Mouse (Mus musculus) heart, embryonic 16.5 days (tissue): ENCODE results near the gene Tepsin. TPM values are rescaled to one million over a fixed set of nuclear protein-coding genes. Genes with fewer than 3 reads are reported as not detected.

Experiments used
- ATAC-seq: fragments of 200-750 bp; cut with Nextera tagmentation; replicated peaks from 2 replicates; pipeline ENCODE4 v1.8.0; 2017; ENCODE audit warnings: moderate number of reproducible peaks; ENCODE audit not compliant: insufficient read depth, low FRiP score; ENCODE audit errors: extremely low read depth
- H3K27ac ChIP-seq: fragments of 300-500 bp; sonication (generic); 2 replicates; pipeline ENCODE4 v1.5.1; 2014; ENCODE audit warnings: mild to moderate bottlenecking, low read length, control low read depth, moderate library complexity
- H3K27me3 ChIP-seq: fragments of 300-500 bp; sonication (generic); 2 replicates; pipeline ENCODE4 v1.6.1; 2014; ENCODE audit warnings: low read length, mixed read lengths; ENCODE audit not compliant: control insufficient read depth, insufficient read depth
- H3K36me3 ChIP-seq: fragments of 300-500 bp; sonication (generic); 2 replicates; pipeline ENCODE4 v1.6.1; 2014; ENCODE audit not compliant: control insufficient read depth, insufficient read depth
- H3K4me1 ChIP-seq: fragments of 300-500 bp; sonication (generic); 2 replicates; pipeline ENCODE4 v1.6.1; 2014; ENCODE audit warnings: low read length, mixed read lengths; ENCODE audit not compliant: control insufficient read depth, insufficient read depth
- H3K4me2 ChIP-seq: fragments of 300-500 bp; sonication (generic); 2 replicates; pipeline ENCODE4 v1.6.1; 2014; ENCODE audit warnings: low read depth, mild to moderate bottlenecking, control low read depth, low read length
- H3K4me3 ChIP-seq: fragments of 300-500 bp; sonication (generic); 2 replicates; pipeline ENCODE4 v1.5.1; 2014; ENCODE audit warnings: mild to moderate bottlenecking, control low read depth, low read length
- H3K9ac ChIP-seq: fragments of 300-500 bp; sonication (generic); 2 replicates; pipeline ENCODE4 v1.6.1; 2014; ENCODE audit warnings: low read length, control low read depth
- H3K9me3 ChIP-seq: fragments of 300-500 bp; sonication (generic); replicated peaks from 2 replicates; pipeline ENCODE4 v1.6.1; 2016; ENCODE audit warnings: low read length; ENCODE audit not compliant: control insufficient read depth
- WGBS: fragments of 180-500 bp; shearing (Covaris S2); extraction: QIAGEN DNeasy Blood & Tissue Kit; methylation state at CpG from one replicate; pipeline ENCODE4 v1.1.7; 2014; 5-methylcytosine and 5-hydroxymethylcytosine counted together
- polyA plus RNA-seq: library from polyadenylated mRNA; unstranded; fragments of >200 nt; fragmentation: Nextera tagmentation; extraction: Ambion mirVana; gene quantifications from 2 replicates; pipeline ENCODE4 v1.2.1, GENCODE M21; 2015

Gene Tepsin
- polyA plus RNA-seq, 1 experiment from 2014 or later, result 16.9 TPM

DNA sequence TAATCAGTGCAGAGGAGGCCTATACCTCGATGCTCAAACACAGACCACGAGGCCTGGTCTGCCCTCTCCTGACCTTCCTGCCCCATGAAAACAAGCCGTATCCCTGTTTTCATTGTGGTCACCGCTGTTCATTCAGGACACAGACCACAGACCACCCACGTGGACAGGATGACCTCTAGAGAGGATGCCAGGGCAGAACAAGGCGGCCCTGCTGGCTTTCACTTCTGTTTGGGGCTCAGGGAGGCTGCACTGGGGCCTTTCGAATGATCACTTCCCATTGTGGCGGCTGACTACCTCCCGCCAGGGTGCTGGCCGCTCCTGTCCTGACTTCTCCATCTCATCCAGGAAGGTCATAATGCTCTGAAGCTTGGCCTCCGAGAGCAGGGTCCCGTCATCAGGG, 27.5 kb downstream of the Tepsin start:
- WGBS, result 73% methylated on average over 12 of the region's 12 CpGs
- Histone ChIP-seq H3K9ac (no peak overlapping the region), H3K4me1 (no peaks in the 10 kb centered on the region), H3K27ac (no peak overlapping the region), H3K4me2 (no peak overlapping the region), H3K27me3 (no peaks in the 10 kb centered on the region), H3K4me3 (no peak overlapping the region), H3K9me3 (no peaks in the 10 kb centered on the region), H3K36me3 (peaks cover 19% of the 10 kb centered on the region)
- ATAC-seq, result no peak

DNA sequence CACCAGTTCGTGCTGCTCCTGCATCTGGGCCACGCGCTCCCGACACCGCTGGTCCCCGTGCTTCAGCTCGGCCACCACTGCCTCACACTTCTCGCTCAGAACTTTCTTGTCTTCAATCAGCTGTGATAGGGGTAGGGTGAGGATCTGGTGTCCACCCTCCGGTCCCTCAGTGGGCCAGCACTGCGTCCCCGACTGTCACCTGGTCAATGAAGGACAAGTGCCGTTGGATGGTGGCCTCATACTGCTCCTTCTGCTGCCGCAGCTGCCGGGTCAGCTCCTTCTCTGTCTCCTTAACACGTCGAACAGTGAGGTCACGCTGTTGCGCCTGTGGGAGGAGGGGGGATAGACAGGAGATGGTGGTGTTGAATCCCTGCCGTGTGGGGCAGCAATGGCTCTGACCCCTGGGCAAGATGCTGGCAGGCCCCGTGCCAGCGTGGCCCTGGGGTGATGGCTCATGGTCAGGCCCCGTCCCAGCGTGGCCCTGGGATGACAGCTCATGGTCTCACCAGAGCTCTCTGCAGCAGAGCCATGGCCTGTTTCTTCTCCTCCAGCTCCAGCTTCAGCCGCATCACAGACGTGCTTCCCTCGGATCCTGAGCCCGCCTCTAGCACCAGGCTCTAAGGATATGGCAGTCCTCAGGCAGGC, 28.1 kb downstream of the Tepsin start:
- H3K9ac ChIP-seq, result no peak overlapping the region
- H3K27ac ChIP-seq, result no peak overlapping the region
- no peak overlapping the region for H3K4me2 ChIP-seq
- no peaks in the 10 kb centered on the region for H3K9me3 ChIP-seq
- H3K36me3 ChIP-seq, result peaks cover 19% of the 10 kb centered on the region
- 90% methylated on average over 26 of the region's 27 CpGs for WGBS
- no peaks in the 10 kb centered on the region for H3K27me3 ChIP-seq
- no peak for ATAC-seq
- no peak overlapping the region for H3K4me3 ChIP-seq
- H3K4me1 ChIP-seq, result no peaks in the 10 kb centered on the region

DNA sequence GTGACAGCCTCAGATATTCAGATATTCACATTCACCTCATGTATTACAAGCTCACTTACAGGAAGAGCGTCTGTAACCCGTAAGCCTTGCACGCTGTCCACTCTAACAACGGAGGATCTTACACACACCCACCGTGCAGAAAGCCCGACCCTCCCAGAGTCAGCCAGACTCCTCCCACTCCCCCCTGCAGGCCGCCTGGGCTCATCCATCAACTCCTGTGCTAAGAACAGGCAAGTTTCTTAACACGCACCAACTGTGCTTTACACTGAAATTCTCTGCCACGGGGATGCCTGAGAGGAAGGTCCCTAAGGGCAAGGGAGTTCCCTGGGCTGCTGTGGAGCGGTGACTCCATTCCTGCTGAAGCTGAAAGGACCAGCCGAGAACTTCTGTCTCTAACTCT, 29.3 kb downstream of the Tepsin start:
- Histone ChIP-seq H3K9ac (no peak overlapping the region), H3K4me3 (no peak overlapping the region), H3K4me1 (no peaks in the 10 kb centered on the region), H3K36me3 (peaks cover 19% of the 10 kb centered on the region), H3K27ac (no peak overlapping the region), H3K27me3 (no peaks in the 10 kb centered on the region), H3K9me3 (no peaks in the 10 kb centered on the region), H3K4me2 (no peak overlapping the region)
- ATAC-seq, result no peak
- WGBS, result 43% methylated on average over 11 of the region's 11 CpGs

DNA sequence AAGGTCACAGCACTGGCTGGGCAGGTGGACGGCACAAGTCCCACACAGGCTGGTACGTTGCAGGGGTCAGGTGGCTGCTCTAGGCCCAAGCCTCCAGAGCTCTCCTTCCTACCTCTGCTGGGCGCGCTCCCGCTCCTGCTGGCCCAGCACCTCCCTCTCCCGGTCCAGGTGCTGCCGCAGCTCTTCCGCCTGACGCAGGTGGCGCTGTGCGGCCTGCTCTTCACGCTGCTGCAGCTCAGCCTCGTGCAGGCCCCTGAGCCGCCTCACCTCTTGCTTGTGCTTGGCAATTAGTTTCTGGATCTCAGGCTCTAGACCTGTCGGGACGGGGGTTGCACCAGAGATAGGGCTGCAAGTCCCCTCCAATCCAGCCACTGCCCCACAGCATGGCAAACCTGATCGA, 30.7 kb downstream of the Tepsin start:
- no peaks in the 10 kb centered on the region for H3K9me3 ChIP-seq
- WGBS, result 71% methylated on average over 17 of the region's 17 CpGs
- H3K27me3 ChIP-seq, result no peaks in the 10 kb centered on the region
- ATAC-seq, result no peak
- no peak overlapping the region for H3K4me3 ChIP-seq
- peaks cover 19% of the 10 kb centered on the region for H3K36me3 ChIP-seq
- H3K4me2 ChIP-seq, result no peak overlapping the region
- H3K4me1 ChIP-seq, result no peaks in the 10 kb centered on the region
- H3K9ac ChIP-seq, result no peak overlapping the region
- no peak overlapping the region for H3K27ac ChIP-seq

DNA sequence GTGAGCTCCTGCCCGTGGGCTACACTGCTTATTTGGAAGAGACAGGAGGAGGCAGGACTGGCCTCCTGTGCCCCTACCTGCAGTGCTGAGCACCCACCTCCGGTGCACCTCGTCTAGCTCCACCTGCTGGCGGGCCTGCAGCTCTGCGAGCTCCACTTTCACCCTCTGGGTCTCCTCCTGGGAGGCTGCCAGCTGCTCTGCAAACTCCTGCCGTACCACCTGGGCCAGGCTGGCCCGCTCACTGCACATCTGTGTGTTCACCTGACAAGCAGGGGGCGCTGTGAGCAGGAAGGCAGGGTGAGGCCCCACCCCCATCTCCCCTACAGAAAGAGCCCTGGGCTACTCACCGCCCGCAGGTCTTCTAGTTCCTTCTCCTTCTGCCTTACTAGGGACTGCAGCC, 33.2 kb downstream of the Tepsin start:
- no peak overlapping the region for H3K27ac ChIP-seq
- no peak overlapping the region for H3K4me3 ChIP-seq
- H3K9ac ChIP-seq, result no peak overlapping the region
- peak; percentile 30; the same call in 1 of the 2 replicates for ATAC-seq
- H3K9me3 ChIP-seq, result no peaks in the 10 kb centered on the region
- H3K4me1 ChIP-seq, result no peaks in the 10 kb centered on the region
- no peaks in the 10 kb centered on the region for H3K27me3 ChIP-seq
- peaks cover 6% of the 10 kb centered on the region for H3K36me3 ChIP-seq
- 30% methylated on average over 10 of the region's 10 CpGs for WGBS
- H3K4me2 ChIP-seq, result peak overlapping the region; percentile 29; the same call in 1 of the 2 replicates

DNA sequence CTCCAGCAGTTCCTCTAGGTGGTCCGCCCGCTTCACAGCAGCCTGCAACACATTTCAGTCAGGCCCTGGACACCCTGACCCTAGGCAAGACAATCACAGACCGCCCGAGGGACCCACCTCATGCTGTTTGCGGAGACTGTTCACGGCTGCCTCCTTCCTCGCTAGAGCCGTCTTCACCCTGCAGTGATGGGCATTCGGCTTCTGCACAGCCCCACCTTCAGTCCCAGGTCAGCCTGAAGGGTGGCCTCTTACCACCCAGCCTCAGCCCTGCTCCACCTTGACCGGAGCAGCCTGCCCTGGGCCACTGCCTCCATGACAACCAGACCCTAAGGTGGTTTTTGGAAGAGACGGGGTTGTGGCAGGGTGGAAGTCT, 33.9 kb downstream of the Tepsin start:
- Histone ChIP-seq H3K9me3 (no peaks in the 10 kb centered on the region), H3K4me3 (no peak overlapping the region), H3K9ac (no peak overlapping the region), H3K27ac (no peak overlapping the region), H3K36me3 (peaks cover 3% of the 10 kb centered on the region; the same call in 1 of the 2 replicates), H3K4me2 (no peak overlapping the region), H3K27me3 (no peaks in the 10 kb centered on the region), H3K4me1 (no peaks in the 10 kb centered on the region)
- WGBS, result 89% methylated on average over 11 of the region's 11 CpGs
- ATAC-seq, result no peak

DNA sequence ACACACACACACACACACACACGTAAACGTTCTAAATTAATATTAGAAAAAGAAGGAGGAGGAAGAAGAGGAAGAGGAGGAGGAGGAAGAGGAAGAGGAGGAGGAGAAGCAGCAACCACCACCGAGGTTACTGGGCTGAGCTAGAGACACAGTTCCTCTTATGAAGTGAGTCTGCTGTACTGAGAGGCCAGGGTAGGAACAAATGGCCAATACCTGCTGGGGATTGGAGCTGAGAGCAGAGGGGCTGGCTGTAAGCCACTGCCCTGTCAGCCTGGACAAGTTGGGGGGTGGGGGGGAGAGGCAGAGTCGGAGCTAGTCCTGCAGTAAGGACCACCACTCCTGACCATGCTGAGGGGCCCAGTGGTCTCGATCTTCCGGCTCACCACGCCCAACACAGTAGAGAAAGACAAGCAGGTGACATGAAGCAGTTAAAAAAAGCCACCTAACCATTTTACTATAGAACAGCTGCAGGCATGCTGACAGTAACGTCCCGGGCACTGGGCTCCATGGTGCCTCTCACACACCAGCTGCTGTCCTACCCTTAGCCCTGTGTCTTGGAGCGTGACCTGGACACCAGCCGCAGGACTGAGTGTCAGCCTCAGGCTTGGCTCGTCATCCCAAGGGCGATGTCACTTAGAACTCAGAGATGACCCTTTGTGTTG, 34.4 kb downstream of the Tepsin start:
- Histone ChIP-seq H3K9ac (no peak overlapping the region), H3K27ac (no peak overlapping the region), H3K9me3 (no peaks in the 10 kb centered on the region), H3K27me3 (no peaks in the 10 kb centered on the region), H3K4me1 (no peaks in the 10 kb centered on the region), H3K4me2 (no peak overlapping the region), H3K36me3 (0 out of 2 replicates have a peak, but pooled peaks cover 3% of the 10 kb centered on the region), H3K4me3 (no peak overlapping the region)
- ATAC-seq, result no peak
- 79% methylated on average over 13 of the region's 13 CpGs for WGBS

DNA sequence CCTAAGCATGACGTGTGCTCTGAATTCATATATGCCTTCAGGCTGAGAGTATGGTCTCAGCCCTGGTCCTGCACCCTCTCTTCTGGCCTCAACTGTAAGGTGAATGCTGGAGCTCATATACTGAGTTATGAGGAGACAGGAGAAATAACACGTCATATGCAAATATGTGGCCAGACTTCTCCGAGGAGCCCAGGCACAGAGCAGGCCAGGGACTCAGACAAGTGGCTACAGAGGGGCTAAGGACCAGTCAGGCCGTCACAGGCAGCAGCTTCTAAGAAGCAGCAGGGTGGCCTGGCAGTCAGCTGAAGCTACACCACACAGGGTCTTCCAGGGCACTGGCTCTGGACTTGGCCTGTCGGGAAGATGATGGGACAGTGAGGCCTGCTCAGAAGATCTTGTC, 35.2 kb downstream of the Tepsin start:
- 0 out of 2 replicates have a peak, but pooled peaks cover 3% of the 10 kb centered on the region for H3K36me3 ChIP-seq
- H3K9me3 ChIP-seq, result no peaks in the 10 kb centered on the region
- H3K9ac ChIP-seq, result no peak overlapping the region
- no peak overlapping the region for H3K27ac ChIP-seq
- ATAC-seq, result no peak
- H3K4me1 ChIP-seq, result no peaks in the 10 kb centered on the region
- H3K4me2 ChIP-seq, result no peak overlapping the region
- WGBS, result 78% methylated on average over 5 of the region's 5 CpGs
- H3K4me3 ChIP-seq, result no peak overlapping the region
- H3K27me3 ChIP-seq, result no peaks in the 10 kb centered on the region

DNA sequence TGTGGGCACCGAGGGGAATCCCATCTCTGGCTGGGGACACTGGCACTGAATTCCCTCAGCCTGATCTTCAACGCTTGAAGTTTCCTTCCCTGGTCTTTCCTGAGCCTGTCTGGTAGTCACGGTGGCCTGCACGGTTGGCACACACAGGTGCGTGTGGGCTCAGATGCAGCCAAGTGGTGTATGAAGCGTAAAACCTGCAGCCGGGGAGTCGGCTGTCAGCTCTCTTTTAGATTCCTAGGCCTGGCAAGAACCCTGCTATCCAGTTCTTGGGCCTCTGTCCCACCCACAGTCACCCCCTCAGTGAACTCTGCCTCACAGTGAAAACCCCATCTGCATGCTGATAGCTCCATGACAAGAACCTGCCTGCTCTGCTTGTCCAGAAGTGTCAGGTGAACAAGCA, 37.9 kb downstream of the Tepsin start:
- H3K27me3 ChIP-seq, result no peaks in the 10 kb centered on the region
- H3K27ac ChIP-seq, result no peak overlapping the region
- H3K9me3 ChIP-seq, result 0 out of 2 replicates have a peak, but pooled peaks cover 2% of the 10 kb centered on the region
- H3K4me1 ChIP-seq, result no peaks in the 10 kb centered on the region
- no peak overlapping the region for H3K4me3 ChIP-seq
- H3K9ac ChIP-seq, result no peak overlapping the region
- H3K36me3 ChIP-seq, result no peaks in the 10 kb centered on the region
- WGBS, result 78% methylated on average over 8 of the region's 8 CpGs
- ATAC-seq, result no peak
- no peak overlapping the region for H3K4me2 ChIP-seq
